Mouse (Mus musculus) gastrocnemius, adult 8-10 months (tissue): ENCODE data around the gene Cpne4. TPM values are rescaled to one million over a fixed set of nuclear protein-coding genes. Genes with fewer than 3 reads are reported as not detected.

Source experiments
- DNase-seq, 2 experiments: peaks; one replicate each; pipeline ENCODE4 v3.0.0; 2022; ENCODE audit warnings: low spot score in 2 of 2
- total RNA-seq, 4 experiments: library from RNA; stranded (reverse); gene quantifications; 2 replicates each; pipeline ENCODE4 v1.2.4; 2022

The Cpne4 gene
- total RNA-seq, 4 experiments from 2014 or later: not detected

- DNase-seq: no peak
These were observed 325.5 kb downstream of the Cpne4 start for GRCm38 (mm10) chr9:104872586-104872985.

DNA sequence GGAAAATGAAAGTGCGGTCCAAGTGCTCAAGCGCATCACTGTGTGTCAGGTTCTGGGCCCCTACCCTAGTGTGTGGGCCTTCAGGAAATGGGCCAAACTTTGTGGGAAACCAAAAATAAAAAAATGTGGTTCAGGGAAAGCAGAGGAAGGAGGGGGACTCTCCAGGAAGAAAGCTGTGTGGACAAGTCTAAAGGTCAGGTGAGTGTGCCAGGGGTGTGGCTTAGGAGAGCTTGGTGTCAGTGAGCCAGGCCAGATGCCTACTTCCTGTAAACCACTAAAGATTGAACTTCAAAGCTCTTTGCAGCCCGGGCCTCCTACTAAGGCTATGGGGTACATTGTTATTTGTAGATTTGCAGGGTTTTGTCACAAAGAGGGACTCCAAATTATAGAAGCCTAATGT is 327.1 kb downstream of the Cpne4 start:
- no peak for DNase-seq

DNA sequence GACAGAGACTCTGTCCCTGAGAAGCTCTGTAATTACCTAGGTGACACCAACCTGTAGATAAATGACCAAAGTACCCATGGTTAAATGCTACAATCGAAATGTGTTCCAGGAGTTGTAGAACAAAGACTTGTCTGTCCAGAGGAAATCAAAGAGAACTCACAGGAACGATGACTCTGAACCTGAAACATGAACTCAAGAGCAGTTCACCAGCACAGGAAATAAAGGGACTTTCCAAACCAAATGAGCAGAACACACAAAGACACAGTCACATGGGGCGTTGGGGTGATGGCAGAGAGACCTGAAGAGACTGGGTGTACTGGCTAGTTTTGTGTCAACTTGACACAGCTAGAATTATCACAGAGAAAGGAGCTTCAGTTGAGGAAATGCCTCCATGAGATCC is 329.9 kb downstream of the Cpne4 start:
- no peak for DNase-seq

DNA sequence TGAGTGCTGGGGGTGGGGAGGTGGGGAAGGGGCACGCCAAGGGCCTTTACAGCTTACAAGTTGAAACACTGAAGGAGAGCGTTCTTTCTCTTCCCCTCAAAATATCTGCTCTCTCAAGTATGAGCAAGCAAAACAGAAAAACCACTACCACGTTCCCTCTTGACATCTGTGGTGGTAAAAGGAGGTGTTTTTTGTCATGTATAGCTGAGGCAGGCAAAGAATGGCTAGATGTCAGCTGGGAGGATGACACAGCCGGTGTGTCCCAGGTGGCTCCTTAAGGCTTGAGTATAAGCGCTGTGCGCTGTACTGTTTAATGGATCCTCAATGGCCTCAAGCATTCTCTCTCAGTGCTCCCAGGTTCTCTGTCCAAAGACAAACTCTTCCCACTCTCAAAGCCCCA is 331.5 kb downstream of the Cpne4 start:
- no peak for DNase-seq

DNA sequence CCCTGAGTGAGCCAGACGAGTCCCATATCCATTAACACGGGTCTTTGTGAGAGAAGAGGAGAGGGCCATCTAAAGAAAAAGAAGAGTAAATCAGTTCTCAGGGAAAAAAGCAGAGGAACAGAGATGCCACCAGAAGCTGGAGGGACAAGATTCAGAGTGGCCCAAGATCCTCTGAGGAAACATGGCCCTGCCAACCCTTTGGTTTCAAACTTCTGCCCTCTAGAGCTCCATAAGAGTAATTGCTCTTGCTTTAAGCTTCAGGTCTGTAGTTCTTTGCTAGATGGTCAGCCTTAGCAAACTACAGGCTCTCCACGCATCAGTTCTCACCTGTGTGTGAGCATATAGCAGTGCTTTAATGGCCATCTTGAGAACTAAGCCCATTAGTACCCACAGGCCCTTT is 343.4 kb downstream of the Cpne4 start:
- no peak for DNase-seq

- no peak for DNase-seq
These were observed 348.3 kb downstream of the Cpne4 start for GRCm38 (mm10) chr9:104895360-104895759.

DNA sequence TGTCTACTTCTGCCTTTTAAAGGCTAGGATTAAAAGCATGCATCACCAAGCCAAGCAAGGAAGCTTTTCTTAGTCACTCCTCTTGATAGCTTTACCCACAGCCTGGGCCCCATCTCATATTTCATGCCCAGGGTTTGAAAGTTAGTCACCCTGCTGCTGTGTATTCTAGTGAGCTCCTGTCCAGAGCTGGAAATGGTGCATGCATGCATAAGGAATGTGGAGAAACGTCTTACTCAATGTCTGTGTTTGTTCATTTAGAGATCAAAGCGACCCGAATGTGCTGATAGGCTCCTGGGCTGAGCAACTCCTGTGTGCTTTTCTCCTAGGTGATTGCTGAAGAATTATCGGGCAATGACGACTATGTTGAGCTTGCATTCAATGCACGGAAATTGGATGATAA is 354.0 kb downstream of the Cpne4 start:
- no peak for DNase-seq

- no peak for DNase-seq
These were observed 354.7 kb downstream of the Cpne4 start for GRCm38 (mm10) chr9:104901827-104902226.

GRCm38 (mm10) chr9:104912686-104913085 is 365.6 kb downstream of the Cpne4 start:
- DNase-seq: no peak

DNA sequence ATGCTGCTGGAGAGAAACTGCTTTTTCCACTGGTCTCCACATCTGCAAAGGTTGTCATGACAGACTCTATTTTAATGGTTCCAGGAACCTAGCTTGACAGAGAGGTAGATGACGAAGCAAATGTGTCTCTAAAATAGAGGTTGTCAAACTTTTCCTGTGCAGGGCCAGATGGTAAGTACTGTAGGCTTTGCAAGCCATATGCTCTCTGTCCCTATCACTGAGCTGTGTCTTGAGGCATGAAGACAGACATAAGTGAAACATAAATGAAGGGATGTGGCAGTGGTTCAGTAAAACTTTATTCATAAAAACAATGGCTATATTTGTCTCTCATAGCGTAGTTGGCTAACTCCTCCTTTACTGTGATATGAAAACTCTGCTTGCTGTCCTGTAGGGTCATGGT is 366.2 kb downstream of the Cpne4 start:
- no peak for DNase-seq

- no peak for DNase-seq
These were observed 374.1 kb downstream of the Cpne4 start for GRCm38 (mm10) chr9:104921197-104921596.

DNA sequence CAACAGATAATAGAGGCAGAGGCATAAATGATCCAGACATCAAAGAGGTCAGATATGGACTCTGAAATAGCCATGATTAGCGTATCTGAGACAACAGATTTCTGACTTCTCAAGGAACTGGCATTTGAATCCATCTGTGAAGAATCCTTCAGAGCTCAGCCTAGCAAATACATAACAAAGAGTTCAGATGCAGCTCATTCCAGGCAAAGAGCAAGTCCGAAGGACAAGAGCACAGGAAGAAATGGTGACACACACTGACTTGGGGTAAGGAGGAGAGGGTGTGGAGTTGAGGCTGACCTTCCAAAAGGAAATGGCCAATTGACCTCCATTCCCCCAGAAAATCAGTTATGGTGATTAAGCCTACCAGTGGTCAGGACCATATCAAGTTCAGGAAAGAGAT is 375.0 kb downstream of the Cpne4 start:
- no peak for DNase-seq

- DNase-seq: no peak
These were observed 381.7 kb downstream of the Cpne4 start for GRCm38 (mm10) chr9:104928806-104929205.

DNA sequence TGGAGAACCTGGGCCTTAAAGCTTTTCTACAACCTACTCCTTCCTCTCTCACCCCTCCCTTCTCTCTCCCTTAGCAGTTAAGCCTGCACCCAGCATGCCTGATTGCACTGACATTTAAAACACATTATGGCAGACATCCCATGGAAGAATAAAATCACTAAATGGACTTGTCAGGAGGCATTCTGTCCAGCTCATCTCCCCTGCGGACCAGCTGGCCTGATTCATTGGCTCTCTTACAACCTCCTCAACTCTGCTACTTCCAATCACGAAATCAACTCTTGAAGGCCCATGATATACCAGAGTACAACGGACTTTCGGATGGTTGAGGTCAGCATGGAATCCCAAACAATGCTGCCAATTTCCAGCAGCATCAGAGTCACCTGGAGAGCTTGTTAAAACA is 393.3 kb downstream of the Cpne4 start:
- DNase-seq: peak in 1 of 2 experiments; percentile 3

DNA sequence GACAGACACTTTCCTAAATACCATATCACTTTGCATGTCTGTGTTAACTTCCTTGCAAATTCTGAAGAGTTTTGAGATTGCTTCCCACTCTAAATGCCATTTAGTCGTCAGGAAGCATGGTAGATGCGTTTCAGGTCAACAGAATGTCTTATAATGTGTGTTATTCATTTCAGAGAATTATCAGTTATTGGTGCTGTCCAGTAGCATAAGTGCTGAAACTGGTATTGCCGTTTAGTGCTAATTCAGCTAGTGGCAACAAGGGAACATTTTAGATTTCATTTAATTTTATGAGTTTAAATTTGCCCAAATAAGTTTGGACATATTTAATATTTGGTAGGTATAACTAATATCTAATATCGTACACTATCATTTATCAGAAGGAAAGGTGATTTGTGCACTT is 403.5 kb downstream of the Cpne4 start:
- DNase-seq: no peak

GRCm38 (mm10) chr9:104952176-104952575 is 405.1 kb downstream of the Cpne4 start:
- DNase-seq: no peak

DNA sequence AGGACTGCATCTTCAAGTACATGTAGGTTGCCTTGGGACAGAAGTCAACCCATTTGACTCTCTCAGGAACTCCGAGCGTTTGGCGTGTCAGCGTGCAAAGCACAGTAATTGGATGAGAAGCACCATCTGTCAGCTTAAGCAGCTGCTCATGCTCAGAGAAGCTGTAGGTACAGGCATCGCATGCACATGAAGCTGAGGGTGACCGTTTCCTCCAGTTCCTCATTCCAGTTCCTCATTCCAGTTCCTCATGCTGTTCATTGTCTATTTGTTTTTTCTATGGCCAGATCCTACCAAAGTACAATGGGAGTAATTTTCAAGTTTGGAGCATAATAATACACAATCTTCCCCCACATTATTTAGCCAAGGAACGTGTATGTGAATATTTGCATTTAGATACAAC is 425.7 kb downstream of the Cpne4 start:
- no peak for DNase-seq

DNA sequence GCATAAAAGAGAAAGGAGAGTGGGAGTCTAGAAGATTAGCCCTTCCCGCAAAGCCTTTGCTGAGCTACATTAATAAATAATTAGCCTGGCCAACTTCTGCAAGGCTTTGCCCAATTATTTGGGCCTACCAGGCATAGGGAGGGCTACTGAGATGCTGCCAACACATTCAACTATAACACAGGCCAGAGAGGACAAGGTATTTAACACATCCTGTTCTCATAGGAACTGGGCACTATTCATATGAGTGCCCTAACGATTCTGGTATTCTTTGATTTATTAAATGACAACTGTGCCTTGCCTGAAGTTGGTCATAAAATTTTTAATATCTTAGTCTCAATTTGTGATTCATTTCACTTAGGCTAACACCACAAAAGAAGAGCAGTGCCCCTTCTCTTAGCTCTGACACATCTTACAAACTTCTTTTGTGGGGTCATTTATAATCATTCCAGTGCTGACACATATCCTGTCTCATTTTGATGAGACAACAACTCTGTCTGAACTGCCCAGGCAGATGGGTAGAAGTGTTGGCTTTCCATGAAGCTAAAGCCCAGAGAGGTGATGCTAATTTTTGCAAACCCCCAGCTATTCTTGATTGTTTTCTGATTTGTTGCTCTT is 435.0 kb downstream of the Cpne4 start:
- no peak for DNase-seq

DNA sequence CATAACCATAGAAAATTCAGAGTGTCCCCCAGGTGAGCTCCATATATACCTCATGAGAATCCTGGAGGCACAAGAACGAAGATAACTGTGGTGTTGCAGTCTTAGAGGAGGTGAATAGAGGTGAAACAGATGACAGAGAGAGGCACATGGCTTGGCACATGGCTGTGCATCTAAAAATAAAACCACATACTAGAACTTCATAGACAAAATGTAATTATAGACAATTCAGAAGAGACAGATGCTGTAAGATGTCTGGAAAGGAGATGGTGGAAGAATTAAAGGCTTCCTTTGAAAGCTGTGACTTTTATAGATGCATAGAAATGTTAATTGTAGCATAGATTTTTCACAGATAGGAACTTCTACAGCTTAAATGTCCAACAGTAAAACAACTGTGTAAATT is 451.1 kb downstream of the Cpne4 start:
- no peak for DNase-seq

DNA sequence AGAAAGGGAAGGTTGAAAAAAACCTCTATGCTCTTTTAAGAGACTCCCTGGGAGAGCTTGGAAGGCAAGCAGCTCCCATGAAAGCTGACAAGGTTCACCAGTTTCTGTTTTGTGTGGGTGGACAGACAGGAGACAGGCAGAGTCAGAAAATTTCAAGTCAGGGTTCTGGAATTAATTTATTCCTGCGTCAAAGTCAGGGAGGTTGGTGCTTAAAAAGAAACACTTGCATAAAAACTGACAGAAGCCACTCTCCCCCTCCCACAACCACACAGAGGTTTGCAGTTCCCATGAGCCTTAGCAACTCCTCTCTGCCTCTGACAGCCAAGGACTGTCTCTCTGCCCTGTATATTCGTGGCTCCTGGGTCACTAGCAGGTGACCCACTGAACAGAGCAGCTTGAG is 463.6 kb downstream of the Cpne4 start:
- no peak for DNase-seq

DNA sequence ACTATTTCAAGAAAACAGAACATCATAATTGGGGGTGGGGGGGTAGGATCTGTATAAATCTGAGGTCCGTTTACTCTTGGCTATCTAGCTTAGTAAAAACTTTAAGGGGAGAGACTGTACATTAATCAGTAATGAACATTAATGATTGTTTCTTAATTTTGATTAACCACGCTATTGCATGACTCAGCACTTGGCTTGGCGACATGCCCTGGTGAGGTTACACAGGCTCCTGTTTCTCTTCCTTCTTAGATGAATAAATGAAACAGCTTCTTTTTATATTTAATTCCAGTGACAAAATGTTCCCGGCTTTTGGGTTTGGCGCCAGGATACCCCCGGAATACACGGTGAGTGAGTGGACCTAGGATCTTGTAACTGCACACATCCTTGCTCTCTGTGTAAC is 471.1 kb downstream of the Cpne4 start:
- no peak for DNase-seq

DNA sequence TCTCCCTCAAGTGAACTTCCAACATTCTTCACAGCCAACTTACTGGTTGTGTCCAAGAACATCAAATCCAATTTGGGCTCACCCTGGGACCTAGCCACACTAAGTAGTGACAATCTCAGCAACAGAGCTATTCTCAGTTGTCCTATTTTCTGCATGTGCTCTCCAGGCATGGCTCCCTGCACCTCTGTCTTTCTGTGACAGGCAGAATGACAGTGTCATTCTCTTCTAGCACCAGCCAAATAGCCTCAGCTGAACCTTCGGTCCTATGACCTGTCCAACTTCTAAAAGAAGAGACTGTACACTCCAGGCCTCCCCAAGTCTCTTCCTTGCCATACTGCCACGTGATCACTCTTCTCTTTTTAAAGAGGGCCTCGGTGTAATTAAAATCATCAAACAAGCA is 481.2 kb downstream of the Cpne4 start:
- DNase-seq: no peak

DNA sequence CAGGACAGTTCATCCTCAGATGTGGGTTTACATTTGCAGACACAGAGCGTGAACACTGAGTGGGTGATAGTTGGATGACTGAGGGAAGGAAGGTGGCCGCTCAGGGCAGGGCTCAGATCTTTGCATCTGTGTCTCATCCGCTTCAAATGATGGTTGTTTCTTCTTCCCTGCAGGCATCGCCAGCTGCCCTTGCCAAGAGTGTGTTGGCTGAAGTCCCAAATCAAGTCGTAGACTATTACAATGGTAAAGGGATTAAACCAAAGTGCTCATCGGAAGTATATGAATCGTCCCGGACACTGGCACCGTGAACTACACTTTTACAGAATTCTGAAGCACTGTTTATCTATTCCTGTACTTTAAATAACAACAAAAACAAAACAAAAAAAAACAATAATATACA is 485.5 kb downstream of the Cpne4 start:
- DNase-seq: no peak

DNA sequence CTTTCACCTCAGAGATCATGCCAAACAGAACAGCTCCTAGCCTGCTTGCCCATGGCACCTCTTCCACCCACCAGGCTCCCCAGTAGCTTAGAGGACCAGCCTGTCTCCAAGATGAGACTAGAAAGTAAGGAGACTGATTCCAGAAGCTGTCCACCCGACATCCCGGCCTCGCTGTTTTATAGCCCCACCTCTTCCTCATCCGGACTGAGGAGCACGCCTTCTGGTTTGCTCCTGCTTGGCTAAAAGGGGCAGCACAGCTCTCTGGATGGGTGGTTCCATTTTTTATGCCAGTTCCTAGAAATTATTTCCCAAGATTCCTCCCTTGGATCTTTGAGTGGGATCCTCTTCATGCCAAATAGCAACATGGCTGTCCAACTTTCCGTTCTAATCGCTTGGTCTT is 486.6 kb downstream of the Cpne4 start:
- DNase-seq: no peak
